Mouse (Mus musculus) G1E-ER4 (cell line): ENCODE measurements around the gene Fgfr2. TPM values are rescaled to one million over a fixed set of nuclear protein-coding genes. Genes with fewer than 3 reads are reported as not detected.

Source experiments
- GATA1 ChIP-seq: IDR thresholded peaks from one replicate; pipeline ENCODE4 v1.8.0; 2012; ENCODE audit warnings: low read length, inconsistent platforms
- polyA plus RNA-seq: library from polyadenylated mRNA; stranded (reverse); fragments of >175 nt; gene quantifications from 2 replicates; pipeline ENCODE4 v1.2.3, GENCODE M21; 2012

The Fgfr2 gene
- polyA plus RNA-seq, 1 experiment, result not detected

- TF ChIP-seq GATA1, result no peak
These were observed 1453.8 kb downstream of the Fgfr2 start for GRCm38 (mm10) chr7:131669326-131669725.

- TF ChIP-seq GATA1, result no peak
These were observed 1462.4 kb downstream of the Fgfr2 start for GRCm38 (mm10) chr7:131660726-131661125.

- no peak for TF ChIP-seq GATA1
These were observed 1467.1 kb downstream of the Fgfr2 start for GRCm38 (mm10) chr7:131656017-131656416.

- no peak for TF ChIP-seq GATA1
These were observed 1469.7 kb downstream of the Fgfr2 start for GRCm38 (mm10) chr7:131653416-131653815.

GRCm38 (mm10) chr7:131651921-131652694, 1471.0 kb downstream of the Fgfr2 start:
- TF ChIP-seq GATA1, result no peak

- TF ChIP-seq GATA1, result no peak
These were observed 1472.9 kb downstream of the Fgfr2 start for GRCm38 (mm10) chr7:131650277-131650676.

GRCm38 (mm10) chr7:131648276-131648675, 1474.9 kb downstream of the Fgfr2 start:
- TF ChIP-seq GATA1, result no peak

GRCm38 (mm10) chr7:131647583-131647982, 1475.6 kb downstream of the Fgfr2 start:
- no peak for TF ChIP-seq GATA1

- no peak for TF ChIP-seq GATA1
These were observed 1478.6 kb downstream of the Fgfr2 start for GRCm38 (mm10) chr7:131644586-131644985.

GRCm38 (mm10) chr7:131644051-131644450, 1479.1 kb downstream of the Fgfr2 start:
- TF ChIP-seq GATA1, result no peak

GRCm38 (mm10) chr7:131643341-131643840, 1479.8 kb downstream of the Fgfr2 start:
- TF ChIP-seq GATA1, result no peak

- TF ChIP-seq GATA1, result no peak
These were observed 1493.6 kb downstream of the Fgfr2 start for GRCm38 (mm10) chr7:131629562-131629961.

- no peak for TF ChIP-seq GATA1
These were observed 1494.2 kb downstream of the Fgfr2 start for GRCm38 (mm10) chr7:131628846-131629391.

- no peak for TF ChIP-seq GATA1
These were observed 1494.8 kb downstream of the Fgfr2 start for GRCm38 (mm10) chr7:131628356-131628755.

GRCm38 (mm10) chr7:131609677-131610076, 1513.5 kb downstream of the Fgfr2 start:
- no peak for TF ChIP-seq GATA1

- no peak for TF ChIP-seq GATA1
These were observed 1515.1 kb downstream of the Fgfr2 start for GRCm38 (mm10) chr7:131608049-131608448.

- TF ChIP-seq GATA1, result no peak
These were observed 1517.7 kb downstream of the Fgfr2 start for GRCm38 (mm10) chr7:131605481-131605880.
